Mouse (Mus musculus) CH12.LX (cell line): ENCODE measurements around the gene Nup188. TPM values are rescaled to one million over a fixed set of nuclear protein-coding genes. Genes with fewer than 3 reads are reported as not detected.

ENCODE experiments used
- DNase-seq: peaks from one replicate; pipeline ENCODE4 v3.0.0-alpha.2; 2013; ENCODE audit errors: extremely low read depth
- H3K27ac ChIP-seq: 2 replicates; pipeline ENCODE4 v1.5.1; 2012; ENCODE audit warnings: low read depth, mild to moderate bottlenecking, control low read depth, moderate library complexity; ENCODE audit not compliant: insufficient read depth
- H3K27me3 ChIP-seq: replicated peaks from 2 replicates; pipeline ENCODE3; 2012; ENCODE audit warnings: inconsistent platforms
- H3K36me3 ChIP-seq, 2 experiments: replicated peaks in 1 of 2; 2 replicates each; pipeline versions ENCODE3 to v1.6.1; 2012; ENCODE audit warnings: inconsistent platforms in 1 of 2, low read length in 1 of 2, mild to moderate bottlenecking in 1 of 2, mixed read lengths in 1 of 2, moderate library complexity in 1 of 2; ENCODE audit not compliant: control insufficient read depth in 1 of 2, insufficient read depth in 1 of 2
- H3K4me1 ChIP-seq, 2 experiments: 2 replicates each; pipeline ENCODE4 v1.6.1; 2012; ENCODE audit warnings: inconsistent platforms in 1 of 2, moderate library complexity in 1 of 2; ENCODE audit not compliant: insufficient read depth in 2 of 2, control insufficient read depth in 1 of 2
- H3K4me2 ChIP-seq: 2 replicates; pipeline ENCODE4 v1.6.1; 2012; ENCODE audit warnings: low read depth, mild to moderate bottlenecking, control low read depth; ENCODE audit not compliant: poor library complexity, insufficient read depth, severe bottlenecking
- H3K4me3 ChIP-seq, 3 experiments: fragments of 150-350 bp in 1 of 3; sonication (generic) in 1 of 3; replicated peaks in 1 of 3; 2 replicates each; pipeline versions ENCODE3 to v1.5.1; 2011 to 2012; ENCODE audit warnings: low read depth in 2 of 3, low read length in 2 of 3, mild to moderate bottlenecking in 2 of 3, moderate library complexity in 2 of 3, control low read depth in 1 of 3, improper control_type of control experiment in 1 of 3, inconsistent platforms in 1 of 3, mixed read lengths in 1 of 3; ENCODE audit not compliant: poor library complexity in 1 of 3
- H3K79me2 ChIP-seq: replicated peaks from 2 replicates; pipeline ENCODE4 v1.6.1; 2012; ENCODE audit warnings: mild to moderate bottlenecking, moderate library complexity; ENCODE audit not compliant: control insufficient read depth, poor library complexity, insufficient read depth, severe bottlenecking; ENCODE audit errors: extremely low read depth
- H3K9ac ChIP-seq: 2 replicates; pipeline ENCODE4 v1.6.1; 2012; ENCODE audit warnings: low read depth, mild to moderate bottlenecking, control low read depth, moderate library complexity; ENCODE audit not compliant: insufficient read depth
- H3K9me3 ChIP-seq: replicated peaks from 2 replicates; pipeline ENCODE3; 2012; ENCODE audit warnings: low read length, inconsistent platforms, mixed read lengths
- CTCF ChIP-seq, 2 experiments: IDR thresholded peaks in 1 of 2; conservative IDR thresholded peaks in 1 of 2; 2 replicates each; pipeline ENCODE4 v1.5.1; 2011 to 2012; ENCODE audit warnings: low read depth in 2 of 2, low read length in 2 of 2, improper control_type of control experiment in 1 of 2, inconsistent platforms in 1 of 2, mild to moderate bottlenecking in 1 of 2, moderate library complexity in 1 of 2
- E2F4 ChIP-seq: IDR thresholded peaks from 2 replicates; pipeline ENCODE4 v1.6.1; 2011; ENCODE audit warnings: low read depth, low read length, improper control_type of control experiment; ENCODE audit not compliant: insufficient replicate concordance
- ETS1 ChIP-seq: conservative IDR thresholded peaks from 2 replicates; pipeline ENCODE4 v1.6.1; 2012; ENCODE audit warnings: low read depth, mild to moderate bottlenecking, inconsistent platforms, low read length, improper control_type of control experiment, moderate library complexity
- JUN ChIP-seq: IDR thresholded peaks from 2 replicates; pipeline ENCODE4 v1.6.1; 2011; ENCODE audit warnings: low read depth, mild to moderate bottlenecking, low read length, improper control_type of control experiment, moderate library complexity; ENCODE audit not compliant: insufficient read depth
- JUND ChIP-seq: conservative IDR thresholded peaks from 2 replicates; pipeline ENCODE4 v1.6.1; 2011; ENCODE audit warnings: low read depth, low read length, improper control_type of control experiment
- MAZ ChIP-seq: IDR thresholded peaks from 2 replicates; pipeline ENCODE4 v1.6.1; 2012; ENCODE audit warnings: low read depth, mild to moderate bottlenecking, inconsistent platforms, low read length, improper control_type of control experiment, moderate library complexity
- MEF2A ChIP-seq: IDR thresholded peaks from 2 replicates; pipeline ENCODE4 v1.6.1; 2014; ENCODE audit warnings: low read depth, mild to moderate bottlenecking, inconsistent platforms, low read length, improper control_type of control experiment, borderline replicate concordance
- MXI1 ChIP-seq: IDR thresholded peaks from 2 replicates; pipeline ENCODE4 v1.6.1; 2011; ENCODE audit warnings: mild to moderate bottlenecking, low read depth, low read length, improper control_type of control experiment
- NELFE ChIP-seq: IDR thresholded peaks from 2 replicates; pipeline ENCODE4 v1.6.1; 2011; ENCODE audit warnings: low read depth, low read length, improper control_type of control experiment
- NRF1 ChIP-seq: IDR thresholded peaks from 2 replicates; pipeline ENCODE4 v1.6.1; 2014; ENCODE audit warnings: low read depth, mild to moderate bottlenecking, inconsistent platforms, low read length, improper control_type of control experiment, moderate library complexity
- PAX5 ChIP-seq: IDR thresholded peaks from 2 replicates; pipeline ENCODE4 v1.6.1; 2012; ENCODE audit warnings: low read length, inconsistent platforms, mixed read lengths
- POLR2A ChIP-seq: IDR thresholded peaks from 2 replicates; pipeline ENCODE4 v1.6.1; 2011; ENCODE audit warnings: low read depth, mild to moderate bottlenecking, improper control_type of control experiment, low read length
- POLR2AphosphoS2 ChIP-seq: IDR thresholded peaks from 2 replicates; pipeline ENCODE4 v1.6.1; 2011; ENCODE audit warnings: low read depth, low read length, improper control_type of control experiment
- SIN3A ChIP-seq: IDR thresholded peaks from 2 replicates; pipeline ENCODE4 v1.6.1; 2012; ENCODE audit warnings: low read length, improper control_type of control experiment, inconsistent platforms
- SMC3 ChIP-seq: IDR thresholded peaks from 2 replicates; pipeline ENCODE4 v1.6.1; 2011; ENCODE audit warnings: low read depth, low read length, improper control_type of control experiment
- TCF12 ChIP-seq: IDR thresholded peaks from 2 replicates; pipeline ENCODE4 v1.6.1; 2014; ENCODE audit warnings: low read depth, mild to moderate bottlenecking, inconsistent platforms, low read length, improper control_type of control experiment
- UBTF ChIP-seq: IDR thresholded peaks from 2 replicates; pipeline ENCODE4 v1.6.1; 2012; ENCODE audit warnings: low read depth, mild to moderate bottlenecking, inconsistent platforms, low read length, improper control_type of control experiment, moderate library complexity
- USF2 ChIP-seq: conservative IDR thresholded peaks from 2 replicates; pipeline ENCODE4 v1.6.1; 2011; ENCODE audit warnings: low read depth, low read length, improper control_type of control experiment
- ZC3H11A ChIP-seq: IDR thresholded peaks from 2 replicates; pipeline ENCODE4 v1.6.1; 2012; ENCODE audit warnings: low read depth, mild to moderate bottlenecking, inconsistent platforms, low read length, improper control_type of control experiment
- ZMIZ1 ChIP-seq: IDR thresholded peaks from 2 replicates; pipeline ENCODE4 v1.6.1; 2012; ENCODE audit warnings: low read depth, mild to moderate bottlenecking, inconsistent platforms, low read length, improper control_type of control experiment
- dilution Hi-C: fragments of 300-500 bp; cut with MboI; formaldehyde crosslinking; loops from 2 replicates; pipeline ENCODE4 v1.14.3; 2020; ENCODE audit warnings: low sequenced_read_pairs; ENCODE audit not compliant: extremely low pct_unique_long_range_greater_than_20kb, extremely low pct_ligation_motif_present
- in situ Hi-C: fragments of 300-500 bp; cut with MboI; formaldehyde crosslinking; loops from 3 replicates; pipeline ENCODE4 v1.14.3; 2019; ENCODE audit warnings: low sequenced_read_pairs, low pct_ligation_motif_present, low pct_unique_long_range_greater_than_20kb, mixed read lengths
- polyA plus RNA-seq: library from polyadenylated mRNA; unstranded; fragments of >175 nt; gene quantifications from 2 replicates; pipeline ENCODE4 v1.2.1, GENCODE M21; 2012; ENCODE audit warnings: low read depth; ENCODE audit not compliant: insufficient read length
- total RNA-seq, 2 experiments: library from RNA; depleted of rRNA; stranded (reverse); fragments of 300-350 nt in 1 of 2; fragments of >200 nt in 1 of 2; gene quantifications; 2 replicates each; pipeline ENCODE4 v1.2.3; 2012 to 2014

The Nup188 gene
- total and polyA plus RNA-seq, 3 experiments = 19.7 to 58.8 (median 47.6) TPM

GRCm38 (mm10) chr2:30309351-30309750, 23.2 kb downstream of the Nup188 start:
- H3K79me2 ChIP-seq = no peaks in the 10 kb centered on the region
- no peaks in the 10 kb centered on the region for H3K9me3 ChIP-seq
- H3K4me1 ChIP-seq = no peaks in the 10 kb centered on the region
- H3K27me3 ChIP-seq = no peaks in the 10 kb centered on the region
- peaks cover 75 to 95% of the 10 kb centered on the region in 2 experiments for H3K36me3 ChIP-seq
- H3K27ac ChIP-seq = no peak overlapping the region
- no peak overlapping the region for H3K4me3 ChIP-seq
- TF ChIP-seq POLR2AphosphoS2 (no peak), MEF2A (no peak), NRF1 (no peak), USF2 (no peak), E2F4 (no peak), ETS1 (no peak), ZC3H11A (no peak), JUN (no peak), SIN3A (no peak), UBTF (no peak), MAZ (no peak), TCF12 (no peak), NELFE (no peak), JUND (no peak), PAX5 (no peak), MXI1 (no peak), SMC3 (no peak), POLR2A (no peak)
- in situ Hi-C loops (no loop called here), dilution Hi-C loops (no loop called here)
- H3K4me2 ChIP-seq = no peak overlapping the region
- H3K9ac ChIP-seq = no peak overlapping the region
- DNase-seq = no peak

GRCm38 (mm10) chr2:30311481-30311880, 25.3 kb downstream of the Nup188 start:
- no peak for DNase-seq
- H3K9ac ChIP-seq = no peak overlapping the region
- no peaks in the 10 kb centered on the region for H3K4me1 ChIP-seq
- no peak overlapping the region for H3K4me3 ChIP-seq
- dilution Hi-C loops (no loop called here), in situ Hi-C loops (no loop called here)
- H3K9me3 ChIP-seq = no peaks in the 10 kb centered on the region
- no peak overlapping the region for H3K27ac ChIP-seq
- H3K36me3 ChIP-seq = peaks cover 71 to 95% of the 10 kb centered on the region in 2 experiments
- no peaks in the 10 kb centered on the region for H3K79me2 ChIP-seq
- no peak for TF ChIP-seq SIN3A
- no peak for TF ChIP-seq NELFE
- TF ChIP-seq CTCF (conservative IDR thresholded peaks at IDR 0.05 in 1 of 2, IDR thresholded peaks at IDR 0.05 in 1 of 2; ENCODE audit: low read depth in 2 of 2, low read length in 2 of 2) = no peak
- no peak for TF ChIP-seq E2F4
- TF ChIP-seq ZMIZ1 = no peak
- no peaks in the 10 kb centered on the region for H3K27me3 ChIP-seq
- H3K4me2 ChIP-seq = no peak overlapping the region
